Mouse (Mus musculus) CD8-positive naive resting alpha-beta T cell, adult 2 months (primary cell): ENCODE measurements around the gene Ankrd53.
A peak's percentile ranks its signal among the peaks of the same experiment; 100 is the strongest.

ENCODE experiments used
- DNase-seq, 2 experiments: peaks; one replicate each; pipeline ENCODE4 v3.0.0; 2022; ENCODE audit warnings: low read depth in 2 of 2, low spot score in 2 of 2

The Ankrd53 gene

DNA sequence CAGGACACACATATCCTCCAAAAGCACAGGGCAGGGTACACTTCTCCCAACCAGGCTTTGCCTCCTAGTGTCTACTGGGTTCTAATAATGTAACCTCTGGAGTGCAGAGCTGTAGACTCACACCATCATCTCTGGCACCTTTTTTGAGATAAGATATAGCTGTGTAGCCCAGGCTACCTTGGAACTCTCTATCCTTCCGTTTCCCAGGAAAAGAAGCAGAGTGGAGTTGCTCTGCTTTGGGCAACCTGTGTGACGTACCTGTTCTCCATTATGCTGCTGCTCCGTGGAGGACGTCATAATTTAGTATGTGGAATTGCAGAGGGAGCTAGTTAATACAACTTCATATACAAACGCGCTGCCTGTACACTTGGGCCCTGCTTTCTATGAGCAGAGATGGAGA is at the start of gene Ankrd53:
Gene Ankrd53 (plus strand): TSS at position 301 of the 400 bp plus-strand sequence.
- no peak for DNase-seq

DNA sequence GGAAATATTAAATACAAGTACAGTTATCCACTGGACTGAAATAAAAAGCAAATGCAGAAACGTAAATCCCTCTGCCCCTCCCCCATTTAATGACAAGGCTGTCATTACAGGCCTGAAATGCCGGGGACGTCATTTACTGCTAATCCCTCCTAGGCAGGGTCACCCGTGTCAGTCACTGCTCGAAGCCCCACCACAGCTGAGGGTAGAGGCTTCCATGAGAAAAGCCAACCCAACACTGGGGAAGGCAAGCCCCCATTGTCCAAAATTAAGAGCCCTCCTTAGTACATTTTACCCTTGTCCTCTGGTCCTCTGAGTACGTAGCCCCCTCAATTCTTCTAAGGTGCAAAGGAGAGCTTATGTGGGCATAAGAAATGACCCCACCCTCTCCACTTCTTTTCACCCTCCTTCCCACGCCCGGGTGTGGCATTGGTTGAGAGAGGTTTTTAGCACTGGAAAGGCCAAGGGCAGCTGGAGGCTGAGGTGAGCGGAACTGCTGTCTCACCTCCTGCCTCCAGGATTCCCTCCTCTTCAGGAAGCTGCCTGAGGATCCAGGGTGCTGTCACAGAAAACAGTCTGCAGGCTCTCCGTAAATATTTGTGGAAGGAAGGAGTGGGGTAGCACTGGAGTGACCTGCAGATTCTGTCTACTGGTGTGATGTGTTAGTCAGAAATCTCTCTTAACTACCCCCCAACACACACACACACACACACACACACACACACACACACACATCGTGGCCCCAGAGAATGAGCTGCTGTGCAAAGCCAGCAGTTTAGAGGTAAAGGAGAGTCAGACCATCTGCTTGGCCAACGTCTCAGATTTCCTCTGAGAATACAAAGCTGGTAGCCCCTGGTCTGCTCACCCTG is 48.9 kb upstream of the Ankrd53 start:
- no peak for DNase-seq

DNA sequence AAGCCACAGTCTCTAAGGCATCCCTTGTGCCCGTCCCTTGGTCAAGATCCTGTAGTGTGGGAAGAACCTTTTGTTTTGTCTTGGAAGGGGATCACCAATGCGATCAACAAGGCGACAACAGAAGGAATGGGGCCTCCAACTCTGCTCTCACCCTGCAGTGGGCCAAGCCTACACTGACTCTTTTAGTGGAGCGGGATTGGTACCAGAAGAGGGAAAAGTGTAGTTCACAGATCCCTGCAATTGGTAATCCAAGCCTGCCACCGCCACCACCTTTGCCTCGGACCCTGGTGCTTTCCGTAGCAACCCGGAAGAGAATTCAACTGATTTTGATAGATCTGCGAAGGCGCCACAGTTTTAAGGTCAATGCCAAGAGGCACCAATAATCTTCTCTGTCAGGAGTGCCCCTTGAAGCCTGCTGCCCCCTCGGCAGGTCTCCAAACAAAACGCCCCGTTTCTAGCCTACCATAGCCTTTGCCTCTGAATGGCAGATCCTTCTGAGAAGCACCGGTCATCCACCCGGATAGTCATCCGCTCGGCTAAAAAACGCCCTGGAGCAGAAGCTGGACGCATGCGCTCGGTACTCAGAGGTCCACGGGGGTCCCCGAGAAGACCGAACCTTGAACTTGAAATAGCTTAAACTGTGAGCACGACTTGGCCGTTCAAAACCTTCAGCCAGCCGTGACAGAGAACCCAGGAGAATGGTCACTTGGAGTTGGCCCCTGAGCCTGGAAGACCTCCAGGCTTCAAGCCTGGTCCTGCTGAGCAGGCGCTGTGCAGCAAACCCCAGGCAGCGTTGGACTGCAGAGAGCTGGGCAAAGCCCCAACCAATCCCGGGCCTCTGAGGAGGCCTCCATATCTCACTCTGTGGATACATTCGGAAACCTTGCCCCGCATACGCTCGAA is 48.0 kb upstream of the Ankrd53 start:
- DNase-seq = no peak

DNA sequence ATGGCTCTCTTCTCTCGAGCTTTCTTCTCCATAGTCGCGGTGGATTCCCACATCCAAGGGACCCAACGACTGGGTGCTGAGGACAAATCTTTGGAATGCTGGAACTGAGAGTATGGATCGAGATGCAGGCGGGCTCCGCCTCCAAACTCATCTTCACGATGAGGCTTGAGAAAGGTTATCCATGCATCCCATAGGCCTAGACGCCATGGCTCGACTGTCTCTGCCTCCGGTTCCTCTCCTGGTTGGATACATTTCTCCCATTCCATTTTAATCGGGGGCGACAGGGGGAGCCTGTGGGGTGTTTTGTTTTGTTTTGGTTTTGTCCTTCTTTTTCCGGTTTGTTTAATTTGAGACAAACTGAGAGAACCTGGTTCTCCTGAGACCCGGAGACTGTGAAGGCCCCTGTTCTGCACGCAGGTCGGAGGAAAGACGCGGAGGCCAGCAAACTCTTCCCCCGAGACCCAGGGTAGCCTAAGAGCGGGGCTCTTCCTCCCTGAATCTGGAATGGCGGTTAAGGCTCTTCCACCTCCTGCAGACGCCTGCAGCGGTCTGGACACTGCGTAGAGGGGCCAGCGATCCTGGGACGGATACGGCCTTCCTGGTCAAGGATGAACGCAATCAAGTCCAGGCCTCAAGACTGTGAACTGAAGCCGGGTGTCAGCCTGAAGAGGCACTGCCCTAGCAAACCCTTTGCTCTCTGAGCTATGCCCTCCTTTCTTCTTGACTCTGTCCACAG is 46.8 kb upstream of the Ankrd53 start:
- no peak for DNase-seq

DNA sequence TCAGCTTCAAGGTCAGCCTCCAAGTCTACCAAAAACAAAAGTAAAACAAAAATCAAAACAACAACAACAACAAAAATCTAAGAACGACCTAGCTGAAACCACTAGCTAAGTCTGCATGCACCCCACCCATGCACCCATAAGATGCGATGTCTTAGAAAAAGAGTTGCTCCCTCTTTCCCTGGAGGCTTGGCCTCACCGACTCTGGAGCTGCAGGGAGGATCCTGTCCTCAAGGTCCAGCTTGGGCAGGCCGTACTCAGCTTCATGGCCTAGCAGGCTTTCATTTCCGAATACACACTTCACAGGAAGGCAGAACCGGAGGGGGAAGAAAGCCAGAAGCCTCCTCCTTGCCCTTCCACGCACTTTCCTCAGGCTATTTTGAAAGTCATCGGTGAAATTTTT is 45.4 kb upstream of the Ankrd53 start:
- DNase-seq = no peak

DNA sequence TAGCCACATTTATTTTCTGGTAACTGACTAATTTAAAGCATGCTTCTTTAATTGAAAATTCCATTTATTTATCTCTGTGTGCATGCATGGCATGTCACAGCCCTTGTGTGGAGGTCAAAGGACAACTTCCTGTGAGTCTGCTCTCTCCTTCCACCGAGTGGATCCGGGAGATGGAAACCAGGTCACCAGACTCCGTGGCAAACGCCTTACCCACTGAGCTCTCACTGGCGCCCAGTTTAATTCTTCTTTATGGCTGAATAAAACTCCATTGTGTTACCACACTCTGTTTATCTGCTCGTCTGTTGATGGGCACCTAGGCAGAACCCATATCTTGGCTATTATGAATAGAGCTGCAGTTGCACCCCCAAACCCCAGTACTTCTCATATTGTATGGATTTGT is 39.9 kb upstream of the Ankrd53 start:
- DNase-seq = no peak

DNA sequence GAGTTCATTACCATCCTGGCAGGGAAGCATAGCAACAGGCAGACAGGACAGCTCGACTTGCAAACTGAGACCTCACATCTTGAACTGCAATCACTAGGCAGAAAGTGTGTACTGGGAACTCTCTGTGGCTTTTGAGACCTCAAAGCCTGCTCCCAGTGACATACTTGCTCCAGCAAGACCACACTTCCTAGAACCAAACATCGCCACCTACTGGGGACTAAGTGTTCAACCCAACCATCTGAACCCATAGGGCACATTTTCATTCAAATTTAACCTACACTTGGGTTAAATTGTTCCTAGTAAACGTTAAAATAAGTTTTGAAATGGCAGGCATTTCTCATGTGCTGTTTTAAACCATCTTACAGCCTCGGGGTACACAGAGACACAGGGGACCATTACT is 35.3 kb upstream of the Ankrd53 start:
- DNase-seq = no peak

DNA sequence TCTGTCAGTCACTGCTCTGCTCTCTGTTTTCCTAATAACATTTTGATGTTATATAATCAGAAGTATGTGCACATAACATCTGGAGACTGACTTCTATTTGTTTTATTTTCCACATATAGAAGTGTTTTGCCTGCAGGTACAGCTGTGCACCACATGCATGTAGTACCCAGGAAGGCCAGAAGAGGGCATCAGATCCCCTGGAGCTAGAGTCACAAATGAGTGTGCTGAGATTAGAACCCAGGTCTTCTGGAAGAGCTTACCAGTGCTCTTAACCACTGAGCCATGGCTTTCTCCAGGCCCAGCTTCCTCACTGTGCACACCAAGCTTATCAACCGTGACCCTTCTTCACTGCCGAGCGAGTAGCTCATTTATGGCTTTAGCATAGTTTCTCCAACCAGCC is 34.0 kb upstream of the Ankrd53 start:
- peak; percentile 23 to 47 for DNase-seq

DNA sequence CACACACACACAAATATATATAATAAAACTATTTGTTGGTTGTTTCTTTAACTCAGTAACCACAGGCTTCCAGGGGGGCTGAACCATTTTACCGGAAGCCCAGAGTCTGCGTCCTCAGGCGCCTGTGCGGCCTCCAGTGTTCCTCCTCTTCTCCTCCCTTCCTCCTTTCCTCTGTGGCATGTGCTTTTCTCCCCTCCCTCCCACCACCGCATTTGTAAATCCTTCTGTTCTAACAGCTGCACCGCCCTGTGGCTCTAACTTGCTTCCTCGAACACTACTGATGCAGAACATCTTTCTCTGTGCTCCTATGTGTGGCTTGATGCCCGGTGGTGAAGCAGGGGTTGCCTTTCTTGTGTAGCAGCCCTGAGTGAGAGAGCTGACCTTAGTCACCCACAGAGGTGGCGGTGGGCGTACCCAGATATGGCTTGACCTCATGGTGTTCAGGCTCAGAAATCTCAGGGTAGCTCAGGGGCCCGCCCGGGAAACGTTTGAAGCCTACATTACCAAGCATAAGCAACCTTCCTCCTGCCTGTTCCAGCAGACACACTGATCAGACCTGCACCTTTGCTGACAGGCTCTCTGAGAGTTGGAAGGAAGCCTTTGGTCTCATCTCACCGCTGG is 33.0 kb upstream of the Ankrd53 start:
- DNase-seq = no peak

DNA sequence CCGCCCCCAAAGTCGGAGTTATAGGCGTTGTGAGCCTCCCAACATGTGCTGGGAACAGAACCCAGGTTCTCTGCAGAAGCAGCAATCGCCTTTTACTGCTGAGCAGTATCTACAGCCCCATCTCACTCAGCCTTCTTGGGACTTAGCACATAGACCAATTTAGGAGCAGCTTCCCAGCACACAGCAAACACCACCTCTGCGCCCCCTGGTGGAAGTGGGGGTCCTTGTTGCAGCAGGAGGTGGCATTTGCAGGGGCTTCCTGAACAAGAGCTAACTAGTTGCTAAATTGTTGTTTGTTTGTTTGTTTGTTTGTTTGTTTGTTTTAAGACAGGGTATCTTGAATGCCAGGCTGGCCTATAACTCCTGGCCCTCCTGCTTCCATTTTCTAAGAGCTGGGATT is 31.3 kb upstream of the Ankrd53 start:
- DNase-seq = peak; percentile 71 to 76

DNA sequence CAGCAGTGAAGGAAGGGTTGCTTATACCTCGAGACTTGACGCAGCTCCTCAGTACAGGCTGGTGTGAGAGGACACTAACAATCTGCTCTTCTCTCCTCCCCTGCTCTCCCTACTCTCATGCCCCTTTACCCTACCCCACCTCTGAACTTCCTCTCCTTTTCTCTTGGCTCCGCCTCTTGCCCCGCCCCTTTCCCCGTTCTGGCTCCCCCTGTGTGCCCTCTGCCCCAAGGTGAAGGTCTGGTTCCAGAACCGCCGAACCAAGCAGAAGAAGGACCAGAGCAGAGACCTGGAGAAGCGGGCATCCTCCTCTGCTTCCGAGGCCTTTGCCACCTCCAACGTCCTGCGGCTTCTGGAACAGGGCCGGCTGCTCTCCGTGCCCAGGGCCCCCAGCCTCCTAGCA is 25.1 kb upstream of the Ankrd53 start:
- no peak for DNase-seq

DNA sequence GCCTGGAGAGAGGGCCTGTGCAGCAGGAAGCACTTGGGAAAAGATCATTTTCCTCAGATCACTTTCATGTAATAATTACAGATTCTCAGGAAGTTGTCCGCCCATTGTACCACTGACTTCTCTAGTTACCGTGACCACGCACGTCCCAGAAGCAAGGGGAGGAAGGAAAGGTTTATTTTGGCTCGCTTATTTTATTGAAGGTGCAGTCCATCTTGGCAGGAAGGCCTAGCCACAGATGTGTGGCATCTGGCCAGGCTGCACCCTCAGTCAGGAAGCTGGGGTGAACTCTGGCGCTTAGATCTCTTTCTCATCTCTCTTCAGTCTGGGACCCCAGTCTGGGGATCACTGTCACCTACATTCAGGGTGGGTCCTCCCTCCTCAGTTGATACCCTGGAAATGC is 23.8 kb upstream of the Ankrd53 start:
- DNase-seq = no peak

DNA sequence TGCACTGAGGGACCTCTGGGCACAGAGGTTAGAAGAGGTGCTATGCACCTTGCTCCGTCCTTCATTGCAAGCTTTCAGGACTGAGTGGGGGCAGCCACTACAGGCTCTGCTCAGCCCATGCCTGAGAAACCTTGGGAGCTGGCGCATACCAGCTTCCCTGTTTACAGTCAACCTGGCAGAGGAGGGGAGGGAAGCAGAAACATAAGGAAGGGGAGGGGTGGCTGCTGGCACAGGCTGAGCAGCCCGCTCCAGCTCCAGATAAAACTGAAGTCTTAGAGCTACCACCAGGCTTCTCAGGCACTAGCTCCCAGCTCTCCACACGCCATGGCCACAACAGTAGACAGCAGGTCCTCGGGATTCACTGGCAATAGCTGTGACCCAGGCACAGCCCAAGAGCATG is 19.7 kb upstream of the Ankrd53 start, which contains the start of gene Atp6v1b1:
Gene Atp6v1b1 (plus strand): TSS at position 230 of the 400 bp plus-strand sequence.
- DNase-seq = no peak

DNA sequence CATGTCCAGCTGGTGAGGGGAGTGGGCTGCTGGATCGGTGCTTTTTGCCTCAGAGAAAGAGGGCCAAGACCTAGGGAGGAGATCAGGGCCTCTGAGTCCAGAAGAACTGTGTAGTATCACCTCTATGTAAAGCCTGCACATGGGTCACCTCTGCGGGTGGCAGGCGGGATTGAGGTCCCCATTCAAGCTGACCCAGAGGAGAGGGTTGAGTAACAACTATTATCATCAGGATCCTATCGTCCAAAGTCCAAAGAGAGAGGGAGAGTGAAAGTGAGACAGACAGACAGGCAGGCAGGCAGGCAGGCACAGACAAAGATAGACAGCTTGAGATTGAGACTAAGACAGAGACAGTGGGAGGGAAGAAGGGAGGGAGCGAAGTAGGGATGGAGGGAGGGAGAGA is 19.2 kb upstream of the Ankrd53 start:
- DNase-seq = no peak

DNA sequence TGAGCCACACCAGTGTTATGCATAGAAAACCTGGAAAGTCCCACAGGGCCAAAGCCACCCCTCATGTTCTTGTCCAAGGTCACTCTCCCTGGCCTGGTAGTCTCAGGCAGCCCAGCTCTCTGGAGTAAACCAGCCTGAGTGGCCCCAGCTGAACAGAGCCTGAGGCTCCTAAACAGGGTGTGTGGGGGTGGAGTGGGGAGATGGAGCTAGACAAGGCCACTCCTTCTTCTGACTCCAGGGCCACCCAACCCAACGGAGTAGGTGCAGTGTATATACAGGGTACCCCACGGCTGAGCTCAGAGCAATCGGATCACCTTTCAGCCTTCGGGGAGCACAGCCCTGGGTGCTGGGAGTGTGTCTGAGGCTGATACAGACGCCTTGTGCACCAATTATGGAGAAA is 18.3 kb upstream of the Ankrd53 start:
- no peak for DNase-seq

DNA sequence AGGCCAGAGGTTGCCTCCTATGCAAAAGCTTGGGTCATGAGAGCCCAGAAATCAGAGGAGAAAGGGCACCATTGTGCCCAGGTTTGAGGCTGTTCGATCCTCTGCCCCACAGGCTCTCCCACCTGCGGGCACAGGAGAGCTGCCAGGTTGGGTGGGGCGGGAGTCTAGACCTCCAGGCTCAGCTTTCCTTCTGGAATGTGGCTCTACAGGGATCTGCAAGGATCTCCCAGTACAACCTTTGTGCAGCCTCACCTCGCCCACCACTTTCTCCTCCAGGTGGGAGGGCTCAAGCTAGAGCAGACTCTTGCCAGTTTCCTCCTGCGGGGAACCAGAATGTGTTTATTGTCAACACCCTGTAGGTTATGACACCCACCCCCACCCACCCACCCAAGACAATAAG is 17.9 kb upstream of the Ankrd53 start:
- no peak for DNase-seq

DNA sequence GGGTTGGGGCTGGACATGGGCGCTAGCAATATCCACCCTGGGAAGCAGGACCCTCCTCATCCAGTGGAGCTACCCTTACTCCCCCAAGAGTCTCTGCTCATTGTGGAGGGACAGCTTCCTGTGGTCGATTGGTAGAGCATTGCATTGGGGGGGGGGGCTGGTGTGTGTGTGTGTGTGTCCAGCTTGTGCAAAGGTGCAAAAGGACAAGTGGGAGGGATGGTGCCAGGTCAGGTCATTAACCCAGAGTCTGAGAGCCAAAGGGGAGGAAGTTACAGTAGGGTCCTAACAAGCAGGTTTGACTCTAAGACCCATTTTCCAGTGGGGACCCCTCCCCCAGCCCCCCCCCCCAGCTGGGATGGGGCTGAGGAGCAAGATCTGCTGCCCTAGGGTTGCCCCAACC is 17.0 kb upstream of the Ankrd53 start:
- DNase-seq = no peak

DNA sequence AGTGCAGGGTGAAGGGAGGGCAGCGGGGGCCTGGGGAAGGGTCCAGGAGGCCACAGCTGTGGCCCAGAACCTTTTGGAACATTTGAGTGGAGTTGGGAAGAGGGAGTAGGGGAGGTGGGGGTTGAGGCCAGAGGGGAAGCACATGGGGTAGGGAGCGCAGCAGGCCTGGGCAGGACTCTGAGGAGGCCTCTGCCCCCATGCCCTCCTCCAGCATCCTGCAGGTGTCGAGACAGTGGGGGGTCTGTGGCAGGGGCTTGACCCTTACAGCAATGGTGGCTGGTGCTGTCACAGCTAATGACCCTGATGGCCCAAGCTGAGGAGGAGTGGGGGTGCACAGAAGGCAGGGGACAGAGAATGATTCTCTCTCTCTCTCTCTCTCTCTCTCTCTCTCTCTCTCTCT is 13.2 kb upstream of the Ankrd53 start:
- DNase-seq = no peak

DNA sequence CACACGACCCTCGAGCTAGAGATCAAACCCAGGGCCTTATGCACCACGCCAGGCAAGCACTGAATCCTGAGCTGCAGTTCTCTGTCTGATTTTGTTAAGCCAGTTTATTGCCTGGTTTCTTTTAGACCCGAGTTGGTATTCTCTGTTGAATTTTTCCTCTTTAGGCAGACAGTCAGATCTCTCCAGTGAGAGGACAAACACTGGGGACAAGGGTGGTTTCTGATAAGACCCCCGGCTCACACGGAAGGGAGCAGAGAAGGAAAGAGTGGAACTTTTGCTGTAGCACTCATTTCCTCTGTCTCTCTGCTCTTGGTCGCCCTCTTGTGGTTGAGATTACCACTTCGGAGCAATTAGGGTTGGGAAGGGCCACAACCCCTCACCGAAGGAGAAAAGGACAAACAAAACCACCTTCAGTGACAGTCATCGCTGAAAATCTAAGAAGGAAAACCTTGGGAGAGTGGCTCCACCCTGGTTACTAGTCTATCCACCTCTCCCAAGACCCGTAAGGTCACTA is 12.2 kb upstream of the Ankrd53 start:
- peak; percentile 40 to 58 for DNase-seq

DNA sequence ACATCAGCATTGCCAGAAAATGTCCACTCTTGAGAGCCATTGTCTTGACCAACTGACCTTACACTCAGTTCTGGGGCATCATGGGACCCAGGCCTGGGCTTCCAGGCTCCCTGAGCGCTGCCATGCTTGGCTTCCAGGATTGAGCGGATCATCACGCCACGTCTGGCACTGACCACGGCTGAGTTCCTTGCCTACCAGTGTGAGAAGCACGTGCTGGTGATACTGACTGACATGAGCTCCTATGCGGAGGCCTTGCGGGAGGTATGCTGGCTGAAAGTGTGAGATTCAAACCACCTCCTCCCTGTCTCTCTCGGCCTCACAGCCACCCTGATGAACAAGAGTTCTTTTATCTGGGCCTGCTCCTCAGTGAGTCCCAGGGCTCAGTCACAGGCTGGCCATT is 6.4 kb upstream of the Ankrd53 start:
- DNase-seq = no peak
